Mouse (Mus musculus): ENCODE data around the gene Atcay.

DNA sequence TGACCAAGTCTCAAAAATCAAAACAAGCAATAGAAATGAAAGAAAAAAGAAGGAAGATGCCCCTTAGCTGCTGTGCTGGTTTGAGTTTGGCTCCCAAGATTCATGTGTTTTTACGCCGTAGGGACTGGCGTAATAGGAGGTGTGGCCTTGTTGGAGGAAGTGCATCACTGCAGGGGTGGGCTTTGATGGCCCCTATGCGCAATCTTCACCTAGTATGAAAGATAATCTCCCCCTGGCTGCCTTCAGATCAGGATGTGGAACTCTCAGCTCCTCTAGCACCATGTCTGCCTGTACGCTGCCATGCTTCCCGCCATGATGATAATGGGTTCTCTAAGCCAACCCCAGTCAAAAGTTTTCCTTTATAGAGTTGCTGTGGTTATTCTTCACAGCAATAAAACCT lies 14.4 kb downstream of the Atcay start:
- TF ChIP-seq CTCF (IDR thresholded peaks at IDR 0.05; ENCODE audit: control insufficient read depth, insufficient read depth, insufficient replicate concordance, low read depth, low read length), result no peak
- no peak for TF ChIP-seq POLR2A (IDR thresholded peaks at IDR 0.05; ENCODE audit: control insufficient read depth, low read depth, low read length)

All from testis, adult 2 months (tissue).